Mouse (Mus musculus): ENCODE measurements around the gene Kcnh2. TPM values are rescaled to one million over a fixed set of nuclear protein-coding genes. Genes with fewer than 3 reads are reported as not detected.

Gene Kcnh2
- total and polyA plus RNA-seq, 3 experiments, result 1.8 to 6.8 TPM; not detected in 1

- Histone ChIP-seq H3K9ac (ENCODE audit: control insufficient read depth, low read depth, low read length, poor library complexity, severe bottlenecking) (no peak overlapping the region), H3K36me3 (ENCODE audit: control insufficient read depth in 1 of 2, insufficient read depth in 2 of 2, low read length in 2 of 2) (peaks cover 0 to 4% of the 10 kb centered on the region in 2 experiments; a peak in 2 of 4 replicates), H3K27ac (ENCODE audit: control insufficient read depth, low read depth, low read length) (no peak overlapping the region), H3K4me3 (ENCODE audit: control insufficient read depth in 1 of 2, insufficient read depth in 1 of 2, low read depth in 2 of 2, low read length in 2 of 2) (no peak overlapping the region), H3K4me1 (ENCODE audit: control insufficient read depth in 1 of 2, insufficient read depth in 2 of 2, low read length in 2 of 2) (peaks cover 2 to 13% of the 10 kb centered on the region in 2 experiments; a peak in 3 of 4 replicates), H3K9me3 (replicated peaks; ENCODE audit: insufficient read depth, low read length) (no peaks in the 10 kb centered on the region), H3K27me3 (ENCODE audit: control insufficient read depth in 1 of 2, insufficient read depth in 2 of 2, low read length in 2 of 2) (no peaks in the 10 kb centered on the region), H3K79me2 (ENCODE audit: control insufficient read depth, insufficient read depth, low read length, poor library complexity) (no peaks in the 10 kb centered on the region)
- DNase-seq (ENCODE audit: low read depth, low spot score), result no peak
- TF ChIP-seq CHD1 (IDR thresholded peaks at IDR 0.05; ENCODE audit: low read depth, low read length) (no peak), ZMIZ1 (IDR thresholded peaks at IDR 0.05; ENCODE audit: low read depth, low read length) (no peak), ETS1 (IDR thresholded peaks at IDR 0.05; ENCODE audit: low read depth, low read length) (no peak), MYB (IDR thresholded peaks at IDR 0.05; ENCODE audit: low read depth, low read length) (no peak), TAL1 (IDR thresholded peaks at IDR 0.05; ENCODE audit: low read length) (no peak), JUND (IDR thresholded peaks at IDR 0.05; ENCODE audit: low read depth, low read length) (no peak), POLR2AphosphoS2 (IDR thresholded peaks at IDR 0.05; ENCODE audit: low read length) (no peak), MAX (IDR thresholded peaks at IDR 0.05; ENCODE audit: low read length) (no peak), GATA1 (IDR thresholded peaks at IDR 0.05; ENCODE audit: low read depth, low read length) (no peak)
Measured at GRCm38 (mm10) chr5:24364963-24365362, 13.6 kb upstream of the Kcnh2 start.

- Histone ChIP-seq H3K9ac (ENCODE audit: control insufficient read depth, low read depth, low read length, poor library complexity, severe bottlenecking) (no peak within 1 kb of the TSS), H3K4me3 (ENCODE audit: control insufficient read depth in 1 of 2, insufficient read depth in 1 of 2, low read depth in 2 of 2, low read length in 2 of 2) (no peak within 1 kb of the TSS), H3K36me3 (ENCODE audit: control insufficient read depth in 1 of 2, insufficient read depth in 2 of 2, low read length in 2 of 2) (peaks cover 0 to 4% of the 10 kb centered on the region in 2 experiments; a peak in 2 of 4 replicates), H3K4me1 (ENCODE audit: control insufficient read depth in 1 of 2, insufficient read depth in 2 of 2, low read length in 2 of 2) (peaks cover 2 to 13% of the 10 kb centered on the region in 2 experiments; a peak in 3 of 4 replicates), H3K27me3 (ENCODE audit: control insufficient read depth in 1 of 2, insufficient read depth in 2 of 2, low read length in 2 of 2) (no peaks in the 10 kb centered on the region), H3K9me3 (replicated peaks; ENCODE audit: insufficient read depth, low read length) (no peaks in the 10 kb centered on the region), H3K27ac (ENCODE audit: control insufficient read depth, low read depth, low read length) (no peak within 1 kb of the TSS), H3K79me2 (ENCODE audit: control insufficient read depth, insufficient read depth, low read length, poor library complexity) (no peaks in the 10 kb centered on the region)
- DNase-seq (ENCODE audit: low read depth, low spot score), result no peak
- TF ChIP-seq MYB (IDR thresholded peaks at IDR 0.05; ENCODE audit: low read depth, low read length) (no peak), TAL1 (IDR thresholded peaks at IDR 0.05; ENCODE audit: low read length) (no peak), USF1 (IDR thresholded peaks at IDR 0.05; ENCODE audit: low read depth, low read length) (no peak), ZMIZ1 (IDR thresholded peaks at IDR 0.05; ENCODE audit: low read depth, low read length) (no peak), HCFC1 (IDR thresholded peaks at IDR 0.05; ENCODE audit: low read depth, low read length) (no peak), TCF12 (IDR thresholded peaks at IDR 0.05; ENCODE audit: low read depth, low read length) (no peak), POLR2A (IDR thresholded peaks at IDR 0.05; ENCODE audit: control insufficient read depth in 1 of 2, insufficient read depth in 1 of 2, low read depth in 1 of 2, low read length in 2 of 2, poor library complexity in 1 of 2) (no peak), NELFE (IDR thresholded peaks at IDR 0.05; ENCODE audit: low read depth, low read length) (no peak), MXI1 (IDR thresholded peaks at IDR 0.05; ENCODE audit: low read depth, low read length) (no peak)
Measured at GRCm38 (mm10) chr5:24364508-24364907, 13.1 kb upstream of the Kcnh2 start, which contains the start of gene Nos3. Gene Nos3 (plus strand): TSS chr5:24364810.

GRCm38 (mm10) chr5:24364061-24364460, 12.7 kb upstream of the Kcnh2 start:
- no peak overlapping the region for H3K9ac ChIP-seq (ENCODE audit: control insufficient read depth, low read depth, low read length, poor library complexity, severe bottlenecking)
- H3K4me3 ChIP-seq (ENCODE audit: control insufficient read depth in 1 of 2, insufficient read depth in 1 of 2, low read depth in 2 of 2, low read length in 2 of 2), result no peak overlapping the region
- TF ChIP-seq ZNF384 (IDR thresholded peaks at IDR 0.05; ENCODE audit: low read depth, low read length) (no peak), SIN3A (IDR thresholded peaks at IDR 0.05; ENCODE audit: low read length) (no peak), TBP (IDR thresholded peaks at IDR 0.05; ENCODE audit: low read depth, low read length) (no peak), MXI1 (IDR thresholded peaks at IDR 0.05; ENCODE audit: low read depth, low read length) (no peak), MAZ (IDR thresholded peaks at IDR 0.05; ENCODE audit: low read depth, low read length) (no peak), USF1 (IDR thresholded peaks at IDR 0.05; ENCODE audit: low read depth, low read length) (no peak), GATA1 (IDR thresholded peaks at IDR 0.05; ENCODE audit: low read depth, low read length) (no peak), E2F4 (IDR thresholded peaks at IDR 0.05; ENCODE audit: borderline replicate concordance, low read depth, low read length) (no peak), USF2 (IDR thresholded peaks at IDR 0.05; ENCODE audit: borderline replicate concordance in 1 of 2, insufficient read depth in 1 of 2, low read depth in 1 of 2, low read length in 2 of 2) (no peak), TCF12 (IDR thresholded peaks at IDR 0.05; ENCODE audit: low read depth, low read length) (no peak), MYB (IDR thresholded peaks at IDR 0.05; ENCODE audit: low read depth, low read length) (no peak)
- no peak for DNase-seq (ENCODE audit: low read depth, low spot score)
- H3K9me3 ChIP-seq (replicated peaks; ENCODE audit: insufficient read depth, low read length), result no peaks in the 10 kb centered on the region
- H3K4me1 ChIP-seq (ENCODE audit: control insufficient read depth in 1 of 2, insufficient read depth in 2 of 2, low read length in 2 of 2), result peaks cover 2 to 13% of the 10 kb centered on the region in 2 experiments; a peak in 3 of 4 replicates
- H3K27ac ChIP-seq (ENCODE audit: control insufficient read depth, low read depth, low read length), result no peak overlapping the region
- H3K79me2 ChIP-seq (ENCODE audit: control insufficient read depth, insufficient read depth, low read length, poor library complexity), result no peaks in the 10 kb centered on the region
- peaks cover 0 to 4% of the 10 kb centered on the region in 2 experiments; a peak in 2 of 4 replicates for H3K36me3 ChIP-seq (ENCODE audit: control insufficient read depth in 1 of 2, insufficient read depth in 2 of 2, low read length in 2 of 2)
- no peaks in the 10 kb centered on the region; a peak in 1 of 4 replicates for H3K27me3 ChIP-seq (ENCODE audit: control insufficient read depth in 1 of 2, insufficient read depth in 2 of 2, low read length in 2 of 2)
